23 mouse cellular contexts compared by ENCODE assay signal in genomic region chr14:116697675-116698074, GRCm38 (mm10).
DNase-seq lines count a peak whose midpoint lies in the region; ATAC-seq and TF ChIP-seq lines count a peak whose summit lies in the region.
"Had no signal": no experiment of that assay in that cellular context is flagged by ENCODE, and none has a peak within 500 bp of the region (broad histone marks: within the 10 kb centered on the region; RNA-seq: fewer than 3 reads in every experiment).

No protein-coding gene starts in this region.

- peak; percentile 70; the same call in 1 of the 2 replicates for ATAC-seq in forebrain, embryonic 13.5 days
- ATAC-seq in forebrain, embryonic 11.5 days (replicated peaks; ENCODE audit: low FRiP score), result no peak
- ATAC-seq in forebrain, embryonic 15.5 days (replicated peaks), result peak; percentile 41; the same call in 1 of the 2 replicates
- no peak for ATAC-seq in forebrain, embryonic 12.5 days (ENCODE audit: low FRiP score)
- ATAC-seq in forebrain, postnatal 0 days, result peak; percentile 38; the same call in 1 of the 2 replicates
- ATAC-seq: activated CD4-positive, CD25-positive, alpha-beta regulatory T cell, adult 4 months; CD4-positive, CD25-positive, alpha-beta regulatory T cell, adult 4 months; Patski had no signal

- no peaks in the 10 kb centered on the region for H3K9me3 ChIP-seq in forebrain, embryonic 13.5 days (replicated peaks)
- H3K9me3 ChIP-seq in forebrain, embryonic 11.5 days (ENCODE audit: control insufficient read depth, low read length), result no peaks in the 10 kb centered on the region
- no peaks in the 10 kb centered on the region for H3K9me3 ChIP-seq in forebrain, embryonic 15.5 days
- no peaks in the 10 kb centered on the region for H3K9me3 ChIP-seq in forebrain, embryonic 12.5 days
- no peaks in the 10 kb centered on the region for H3K9me3 ChIP-seq in forebrain, postnatal 0 days (ENCODE audit: low read length)
- no peaks in the 10 kb centered on the region for H3K9me3 ChIP-seq in embryonic facial prominence, embryonic 10.5 days
- H3K9me3 ChIP-seq: embryonic facial prominence, embryonic 12.5 days had no signal

- H3K36me3 ChIP-seq in forebrain, embryonic 13.5 days (ENCODE audit: poor library complexity, severe bottlenecking), result no peaks in the 10 kb centered on the region
- no peaks in the 10 kb centered on the region for H3K36me3 ChIP-seq in forebrain, embryonic 11.5 days (ENCODE audit: control insufficient read depth, insufficient read depth, low read length)
- H3K36me3 ChIP-seq in forebrain, embryonic 15.5 days, result no peaks in the 10 kb centered on the region
- H3K36me3 ChIP-seq in forebrain, embryonic 12.5 days (replicated peaks), result no peaks in the 10 kb centered on the region
- no peaks in the 10 kb centered on the region for H3K36me3 ChIP-seq in forebrain, postnatal 0 days (ENCODE audit: insufficient read depth)
- H3K36me3 ChIP-seq in embryonic facial prominence, embryonic 10.5 days (replicated peaks), result no peaks in the 10 kb centered on the region
- H3K36me3 ChIP-seq: embryonic facial prominence, embryonic 12.5 days; G1E had no signal

- H3K9ac ChIP-seq in forebrain, embryonic 13.5 days, result no peak overlapping the region
- no peak overlapping the region for H3K9ac ChIP-seq in forebrain, embryonic 11.5 days (ENCODE audit: low read length)
- no peak overlapping the region for H3K9ac ChIP-seq in forebrain, embryonic 15.5 days (replicated peaks)
- H3K9ac ChIP-seq in forebrain, embryonic 12.5 days, result no peak overlapping the region
- H3K9ac ChIP-seq in forebrain, postnatal 0 days, result no peak overlapping the region
- H3K9ac ChIP-seq: embryonic facial prominence, embryonic 12.5 days had no signal

- no peak for TF ChIP-seq CTCF in forebrain, postnatal 0 days (IDR thresholded peaks at IDR 0.05; ENCODE audit: low read depth)

- WGBS in forebrain, embryonic 13.5 days, result 64% methylated on average over 5 of the region's 5 CpGs
- WGBS in forebrain, embryonic 11.5 days, result 83% methylated on average over 5 of the region's 5 CpGs
- 53% methylated on average over 5 of the region's 5 CpGs for WGBS in forebrain, embryonic 15.5 days
- WGBS in forebrain, embryonic 12.5 days, result 69% methylated on average over 5 of the region's 5 CpGs
- WGBS in forebrain, postnatal 0 days, result 51% methylated on average over 5 of the region's 5 CpGs
- WGBS in embryonic facial prominence, embryonic 10.5 days, result 90% methylated on average over 5 of the region's 5 CpGs

- no peak overlapping the region for H3K27ac ChIP-seq in forebrain, embryonic 13.5 days
- H3K27ac ChIP-seq in forebrain, embryonic 11.5 days (ENCODE audit: low read depth, low read length), result no peak overlapping the region
- no peak overlapping the region for H3K27ac ChIP-seq in forebrain, embryonic 15.5 days (replicated peaks)
- no peak overlapping the region for H3K27ac ChIP-seq in forebrain, embryonic 12.5 days
- no peak overlapping the region for H3K27ac ChIP-seq in forebrain, postnatal 0 days (ENCODE audit: low read depth, low read length)
- H3K27ac ChIP-seq in embryonic facial prominence, embryonic 10.5 days (replicated peaks), result no peak overlapping the region
- H3K27ac ChIP-seq: embryonic facial prominence, embryonic 12.5 days had no signal

- no peak overlapping the region for H3K4me3 ChIP-seq in forebrain, embryonic 13.5 days
- H3K4me3 ChIP-seq in forebrain, embryonic 11.5 days (ENCODE audit: low read depth, low read length), result no peak overlapping the region
- no peak overlapping the region for H3K4me3 ChIP-seq in forebrain, embryonic 15.5 days
- no peak overlapping the region for H3K4me3 ChIP-seq in forebrain, embryonic 12.5 days (replicated peaks)
- no peak overlapping the region for H3K4me3 ChIP-seq in forebrain, postnatal 0 days (ENCODE audit: low read depth, low read length)
- no peak overlapping the region for H3K4me3 ChIP-seq in embryonic facial prominence, embryonic 10.5 days
- H3K4me3 ChIP-seq: embryonic facial prominence, embryonic 12.5 days had no signal

- no peak for DNase-seq in forebrain, embryonic 11.5 days (ENCODE audit: low spot score)
- DNase-seq in forebrain, postnatal 0 days, result no peak
- no peak for DNase-seq in embryonic facial prominence, embryonic 10.5 days (ENCODE audit: low spot score)
- DNase-seq: adrenal gland, adult 8-10 months; adrenal gland, postnatal 14 days; adrenal gland, postnatal 36 days; B cell, adult 2 months; cerebellum, adult 11 months; cerebellum, adult 18-20 months; cerebellum, adult 8-10 months; cerebellum, adult 9-11 months; cerebellum, postnatal 14 days; cerebellum, postnatal 36 days; embryo, embryonic 11 days had no signal

- H3K4me1 ChIP-seq in forebrain, embryonic 13.5 days, result peaks cover 5% of the 10 kb centered on the region; the same call in 1 of the 2 replicates
- H3K4me1 ChIP-seq in forebrain, embryonic 11.5 days (replicated peaks; ENCODE audit: control insufficient read depth, insufficient read depth, low read length), result no peaks in the 10 kb centered on the region
- peaks cover 6% of the 10 kb centered on the region for H3K4me1 ChIP-seq in forebrain, embryonic 15.5 days
- H3K4me1 ChIP-seq in forebrain, embryonic 12.5 days, result no peaks in the 10 kb centered on the region
- H3K4me1 ChIP-seq in forebrain, postnatal 0 days (ENCODE audit: insufficient read depth), result no peaks in the 10 kb centered on the region
- no peaks in the 10 kb centered on the region for H3K4me1 ChIP-seq in embryonic facial prominence, embryonic 10.5 days
- H3K4me1 ChIP-seq: embryonic facial prominence, embryonic 12.5 days had no signal

- H3K4me2 ChIP-seq in forebrain, embryonic 13.5 days, result no peak overlapping the region
- no peak overlapping the region for H3K4me2 ChIP-seq in forebrain, embryonic 11.5 days (ENCODE audit: low read depth, low read length, severe bottlenecking)
- H3K4me2 ChIP-seq in forebrain, embryonic 15.5 days (replicated peaks), result no peak overlapping the region
- no peak overlapping the region for H3K4me2 ChIP-seq in forebrain, embryonic 12.5 days
- H3K4me2 ChIP-seq in forebrain, postnatal 0 days (ENCODE audit: low read depth), result no peak overlapping the region
- H3K4me2 ChIP-seq: embryonic facial prominence, embryonic 12.5 days had no signal

- H3K27me3 ChIP-seq in forebrain, embryonic 13.5 days, result no peaks in the 10 kb centered on the region
- H3K27me3 ChIP-seq in forebrain, embryonic 11.5 days (ENCODE audit: control insufficient read depth, insufficient read depth, low read length), result no peaks in the 10 kb centered on the region
- H3K27me3 ChIP-seq in forebrain, embryonic 15.5 days, result no peaks in the 10 kb centered on the region
- H3K27me3 ChIP-seq in forebrain, embryonic 12.5 days, result no peaks in the 10 kb centered on the region
- no peaks in the 10 kb centered on the region for H3K27me3 ChIP-seq in forebrain, postnatal 0 days (ENCODE audit: insufficient read depth, low read length)
- no peaks in the 10 kb centered on the region for H3K27me3 ChIP-seq in embryonic facial prominence, embryonic 10.5 days (replicated peaks; ENCODE audit: low read depth, poor library complexity, severe bottlenecking)
- H3K27me3 ChIP-seq: CH12.LX; embryonic facial prominence, embryonic 12.5 days had no signal

Comparison
In these comparisons a context has a peak if more than half of its experiments do, and no peak if none do; other contexts are left out.
1. ATAC-seq: peak in forebrain, embryonic 13.5 days (single experiment), forebrain, embryonic 15.5 days (single experiment) and forebrain, postnatal 0 days (single experiment); none in forebrain, embryonic 11.5 days (single experiment) and forebrain, embryonic 12.5 days (single experiment).